Mouse (Mus musculus) stomach, postnatal 0 days (tissue): Measurements from ENCODE around the gene Nfib.

Source experiments
- CTCF ChIP-seq: IDR thresholded peaks from 2 replicates; pipeline ENCODE4 v1.5.1; 2016; ENCODE audit warnings: antibody characterized with exemption, low read depth, mild to moderate bottlenecking, moderate library complexity
- EP300 ChIP-seq: optimal IDR thresholded peaks from 2 replicates; pipeline ENCODE3; 2016; ENCODE audit warnings: antibody characterized with exemption

GRCm38 (mm10) chr4:82402666-82403065, 302.9 kb downstream of the Nfib start:
- TF ChIP-seq CTCF (no peak), EP300 (no peak)
